Mouse (Mus musculus) urinary bladder, postnatal 10 days (tissue): ENCODE data around the gene Wdtc1.

ENCODE experiments used
- DNase-seq: peaks from one replicate; pipeline ENCODE4 v3.0.0; 2022; ENCODE audit warnings: low spot score

Gene Wdtc1

DNA sequence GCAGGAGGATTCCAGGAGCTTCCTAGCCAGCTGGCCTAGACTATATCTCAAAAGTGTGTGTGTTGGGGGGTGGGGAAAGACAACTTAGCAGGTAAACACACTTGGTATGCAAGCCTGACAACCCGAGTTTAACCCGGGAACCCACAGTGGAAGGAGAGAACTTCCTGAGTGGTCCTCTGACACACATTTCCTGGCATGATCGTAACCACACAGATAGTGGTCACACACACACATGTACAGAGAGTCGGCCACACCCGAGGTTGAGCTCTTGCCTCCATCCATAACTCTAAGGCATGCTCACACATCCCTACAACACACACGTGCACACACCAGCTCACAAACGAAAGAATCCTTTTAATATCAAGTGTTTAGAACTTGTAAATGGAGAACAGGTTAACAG lies 25.2 kb downstream of the Wdtc1 start:
- no peak for DNase-seq

DNA sequence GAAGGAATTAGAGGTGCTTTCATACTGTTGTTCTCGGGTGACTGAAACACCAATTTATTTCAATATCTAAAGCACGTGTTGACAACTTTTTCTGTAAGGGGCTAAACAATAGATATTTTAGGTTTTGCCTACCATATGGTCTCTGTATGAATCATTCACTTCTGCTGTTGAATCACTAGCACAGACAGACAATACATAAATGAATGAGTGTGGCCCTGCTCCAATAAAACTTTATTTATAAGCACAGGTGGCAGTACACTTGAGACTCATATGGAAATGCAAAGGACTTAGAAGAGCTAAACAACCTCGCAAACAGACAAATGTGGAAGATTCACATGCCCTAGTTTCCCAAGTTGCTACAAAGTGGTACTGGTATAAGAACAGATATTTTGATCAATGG lies 33.6 kb downstream of the Wdtc1 start:
- no peak for DNase-seq

DNA sequence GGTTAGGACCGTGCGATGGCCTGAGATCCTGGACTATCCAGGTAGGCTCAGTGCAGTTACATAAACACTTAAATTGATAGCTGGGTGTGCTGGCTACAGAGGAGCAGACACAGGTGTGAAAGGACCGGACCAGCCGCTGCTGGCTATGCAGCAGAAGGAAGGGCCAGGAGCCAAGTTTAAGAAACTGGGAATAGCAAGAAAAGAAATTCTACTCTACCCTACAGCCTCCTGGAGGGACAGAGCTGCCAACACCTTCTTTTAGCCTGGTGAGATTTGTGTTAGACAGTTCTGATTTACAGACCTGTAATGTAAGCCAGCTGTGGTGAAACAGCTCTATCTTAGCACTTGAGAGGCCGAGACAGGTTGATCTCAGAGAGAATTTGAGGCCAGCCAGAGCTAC lies 37.3 kb downstream of the Wdtc1 start:
- DNase-seq, result no peak

DNA sequence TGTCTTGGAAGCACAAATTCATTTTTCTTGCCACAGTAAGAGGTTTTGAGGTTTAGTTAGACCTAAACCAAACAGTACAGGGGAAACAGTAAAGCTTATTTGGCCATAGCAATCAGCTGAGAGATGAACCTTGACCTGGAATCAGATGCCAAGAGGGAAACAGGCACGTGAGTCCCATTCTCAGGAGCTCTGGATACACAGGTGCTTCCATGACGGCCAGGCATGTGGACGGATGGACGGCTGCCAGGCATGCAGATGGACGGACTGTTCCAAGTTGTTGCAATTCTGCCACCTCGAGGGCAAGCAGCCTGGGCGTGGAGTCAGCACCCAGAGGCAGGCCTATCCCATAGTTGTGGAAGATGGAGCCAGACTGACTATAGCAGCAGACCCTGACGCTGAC lies 38.4 kb downstream of the Wdtc1 start:
- DNase-seq, result no peak

DNA sequence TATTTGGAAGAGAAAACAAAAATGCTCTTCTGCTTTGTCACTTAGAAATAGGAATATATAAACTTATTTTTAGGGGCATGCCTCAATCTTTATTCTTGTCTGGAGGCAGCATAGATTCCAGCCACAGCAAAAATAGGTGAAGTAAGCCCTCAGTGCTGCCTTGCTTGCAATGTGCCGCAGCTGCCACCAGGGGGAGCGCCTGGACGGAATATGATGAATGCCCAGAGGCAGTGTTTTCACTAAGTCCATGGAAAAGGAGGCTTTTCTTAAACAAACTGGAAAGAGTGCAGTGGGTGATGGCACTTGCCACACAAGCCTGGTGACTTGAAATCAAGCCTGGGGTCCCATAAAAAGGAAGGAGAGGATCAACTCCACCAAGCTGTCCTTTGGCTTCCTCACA lies 43.3 kb downstream of the Wdtc1 start:
- peak; percentile 76 for DNase-seq

- DNase-seq, result no peak
Measured at GRCm38 (mm10) chr4:133307331-133307730, 46.0 kb downstream of the Wdtc1 start.

GRCm38 (mm10) chr4:133305825-133306224 lies 47.5 kb downstream of the Wdtc1 start:
- DNase-seq, result no peak

DNA sequence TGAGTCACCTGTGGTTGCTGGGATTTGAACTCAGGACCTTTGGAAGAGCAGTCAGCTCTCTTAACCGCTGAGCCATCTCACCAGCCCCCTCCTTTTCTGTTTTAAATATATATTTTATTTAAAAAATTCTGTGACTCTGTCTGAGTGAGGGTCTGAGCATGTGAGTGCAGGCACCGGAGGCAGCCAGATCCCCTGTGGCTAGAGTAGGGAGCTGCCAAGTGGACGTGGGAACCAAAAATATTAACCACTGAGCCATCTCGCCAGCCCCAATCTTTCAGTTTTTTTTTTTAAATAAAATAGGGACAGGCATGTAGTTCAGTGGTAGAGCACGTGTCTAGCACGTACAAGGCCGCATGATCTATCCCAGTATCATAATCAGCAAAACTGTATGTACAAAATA lies 48.5 kb downstream of the Wdtc1 start:
- no peak for DNase-seq

- no peak for DNase-seq
Measured at GRCm38 (mm10) chr4:133302668-133303067, 50.6 kb downstream of the Wdtc1 start.

DNA sequence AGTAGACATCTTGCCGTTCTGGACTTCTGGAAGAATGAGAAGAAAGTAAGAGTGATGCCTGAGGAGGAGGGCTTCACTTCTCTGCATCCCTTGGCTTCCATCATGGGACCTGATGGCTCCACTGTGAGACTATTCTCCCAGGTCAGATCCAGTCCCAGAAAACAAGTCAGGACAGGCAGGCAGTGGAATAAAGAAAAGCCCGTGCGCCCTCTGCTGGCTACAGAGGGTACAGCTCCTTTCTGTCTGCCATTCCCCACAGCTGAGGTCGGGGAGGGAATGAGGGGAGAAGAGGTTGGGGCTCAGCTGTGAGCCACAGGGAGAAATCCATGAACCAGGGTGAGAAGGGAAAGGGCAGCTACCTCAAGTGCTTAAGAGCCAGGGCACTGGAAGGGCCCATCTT lies 51.5 kb downstream of the Wdtc1 start:
- no peak for DNase-seq

DNA sequence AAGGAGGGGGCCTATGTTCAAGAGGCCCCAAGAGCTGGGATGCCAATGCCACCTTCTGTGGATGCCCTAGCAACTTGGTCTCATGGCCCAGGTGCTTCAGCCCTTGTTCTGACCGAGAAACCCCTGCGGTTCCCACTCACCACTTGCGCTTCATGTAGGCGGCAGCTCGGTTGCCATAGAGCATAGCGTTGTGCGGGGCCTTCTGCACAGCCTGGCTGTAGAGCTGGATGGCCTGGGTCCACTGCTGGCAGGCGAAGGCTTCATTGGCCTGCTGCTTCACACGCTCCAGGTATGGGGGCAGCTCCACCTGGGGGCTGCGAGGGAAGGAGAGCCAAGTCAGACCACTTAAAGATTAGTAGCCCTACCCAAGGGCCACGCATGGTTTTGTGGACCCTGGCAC lies 52.9 kb downstream of the Wdtc1 start:
- no peak for DNase-seq

GRCm38 (mm10) chr4:133299701-133300100 lies 53.6 kb downstream of the Wdtc1 start:
- no peak for DNase-seq

DNA sequence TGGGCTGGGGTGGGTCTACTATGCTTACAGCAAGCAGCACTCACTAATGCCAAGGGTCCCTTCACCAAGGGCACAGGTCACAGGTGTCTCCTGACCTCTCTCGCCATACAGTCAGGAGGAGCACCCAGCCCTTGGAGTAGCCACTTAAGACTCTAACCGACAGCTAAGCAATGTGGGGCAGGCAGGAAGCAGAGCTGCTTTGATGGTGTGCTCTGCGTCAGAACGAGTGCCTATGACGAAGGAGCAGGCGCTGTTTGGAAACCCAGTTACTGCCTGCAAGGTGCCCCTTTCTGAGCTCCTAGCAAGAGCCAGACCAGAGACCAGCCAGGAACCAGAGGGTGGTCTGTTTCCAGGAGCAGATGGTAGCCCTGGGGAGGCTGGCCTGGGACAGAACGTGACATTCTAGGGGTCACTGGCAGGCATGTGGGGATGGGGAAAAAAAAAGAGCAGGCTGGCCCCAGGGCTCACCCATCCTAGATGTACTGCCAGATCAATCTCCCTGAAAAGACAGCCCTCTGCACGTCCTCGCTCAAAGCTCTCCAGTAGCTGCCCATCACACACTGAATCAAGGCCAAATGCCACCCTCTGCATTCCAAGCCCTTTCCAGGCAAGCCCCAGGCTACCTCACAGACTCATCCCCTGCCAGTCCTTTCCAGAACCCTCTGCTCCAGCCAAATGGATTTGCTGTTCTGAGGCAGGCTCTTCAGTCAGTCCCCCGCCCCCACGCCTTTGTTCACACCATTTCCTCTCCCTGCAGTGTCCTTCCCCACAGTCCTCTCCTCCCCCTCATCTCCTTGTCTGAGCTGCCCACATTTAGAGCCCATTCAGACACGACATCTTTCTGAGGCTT lies 54.5 kb downstream of the Wdtc1 start:
- DNase-seq, result no peak

DNA sequence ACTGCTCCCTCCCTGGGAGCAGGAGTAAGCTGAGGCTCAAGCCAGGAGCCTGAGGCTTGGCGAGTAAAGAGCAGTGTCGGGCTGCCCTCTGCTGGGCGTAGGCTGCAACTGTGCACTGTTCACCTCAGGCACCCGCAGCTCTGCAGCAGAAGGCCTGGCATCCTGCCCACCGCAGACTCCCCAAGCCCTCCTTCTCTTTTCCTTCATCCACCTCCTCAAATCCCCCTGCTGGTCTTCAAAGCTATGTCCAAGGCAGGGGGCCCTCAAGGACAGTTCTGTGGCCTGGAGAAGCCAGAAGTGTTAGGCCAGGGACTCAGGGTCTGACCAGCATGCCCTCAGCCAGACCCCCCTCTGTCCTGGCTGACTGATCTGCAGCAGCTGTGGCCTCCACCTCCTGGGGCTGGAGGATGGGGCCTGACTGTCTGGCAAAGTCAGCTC lies 55.5 kb downstream of the Wdtc1 start:
- DNase-seq, result peak; percentile 54

DNA sequence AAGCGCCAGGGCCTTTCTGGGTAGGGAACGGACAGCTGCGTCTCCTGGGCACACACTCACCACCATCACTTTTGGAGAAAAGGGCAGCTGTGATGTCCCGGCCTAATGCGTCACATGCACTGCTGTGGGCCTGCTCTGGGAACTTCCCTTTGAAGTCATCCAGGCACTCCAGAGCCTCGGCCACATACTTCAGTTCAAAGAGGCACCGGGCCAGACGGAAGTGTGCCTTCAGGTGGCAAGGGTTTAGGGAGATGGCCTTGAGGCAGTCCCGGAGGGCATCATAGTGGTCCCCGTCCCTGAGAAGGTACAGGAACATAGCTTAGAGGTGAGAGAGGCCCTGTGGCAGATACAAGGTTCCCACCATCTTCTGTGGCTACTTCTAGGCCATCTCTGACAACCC lies 55.9 kb downstream of the Wdtc1 start:
- DNase-seq, result no peak

- no peak for DNase-seq
Measured at GRCm38 (mm10) chr4:133294084-133294483, 59.2 kb downstream of the Wdtc1 start.

GRCm38 (mm10) chr4:133292901-133293843 lies 60.1 kb downstream of the Wdtc1 start:
- no peak for DNase-seq

- no peak for DNase-seq
Measured at GRCm38 (mm10) chr4:133292405-133292804, 60.9 kb downstream of the Wdtc1 start.

GRCm38 (mm10) chr4:133291255-133291654 lies 62.0 kb downstream of the Wdtc1 start:
- DNase-seq, result no peak

- DNase-seq, result no peak
Measured at GRCm38 (mm10) chr4:133286476-133287077, 66.7 kb downstream of the Wdtc1 start.

GRCm38 (mm10) chr4:133285950-133286349 lies 67.3 kb downstream of the Wdtc1 start:
- no peak for DNase-seq

- no peak for DNase-seq
Measured at GRCm38 (mm10) chr4:133285299-133285698, 68.0 kb downstream of the Wdtc1 start.

DNA sequence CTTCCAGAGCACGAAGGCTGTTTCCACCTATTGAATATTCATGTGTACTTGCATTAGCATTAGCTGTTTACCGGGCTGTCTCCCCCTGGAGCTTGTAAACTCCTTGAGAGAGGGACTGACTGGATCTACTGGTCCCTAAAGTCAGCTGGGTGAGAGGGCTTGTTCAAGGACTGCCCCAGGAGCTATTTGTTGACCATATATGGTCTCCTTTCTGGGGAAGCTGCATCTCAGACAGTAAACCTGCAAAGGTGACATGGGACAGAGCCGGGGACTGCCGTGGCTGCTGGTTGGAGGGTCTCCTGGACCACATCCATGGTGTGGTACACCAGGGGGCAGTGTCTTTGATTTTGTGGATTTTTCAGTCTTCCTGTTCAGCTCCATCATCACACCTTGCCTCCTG lies 70.6 kb downstream of the Wdtc1 start:
- no peak for DNase-seq
